Mouse (Mus musculus) E14TG2a.4 (cell line): Measurements from ENCODE around the gene Prnd.

Source experiments
- CTCF ChIP-seq: conservative IDR thresholded peaks from 2 replicates; pipeline ENCODE4 v1.5.1; 2014; ENCODE audit warnings: low read length
- NANOG ChIP-seq: IDR thresholded peaks from 2 replicates; pipeline ENCODE4 v1.6.1; 2014; ENCODE audit warnings: borderline replicate concordance, low read length, mixed read lengths
- POU5F1 ChIP-seq: IDR thresholded peaks from 2 replicates; pipeline ENCODE4 v1.6.1; 2014; ENCODE audit warnings: low read length, borderline replicate concordance

DNA sequence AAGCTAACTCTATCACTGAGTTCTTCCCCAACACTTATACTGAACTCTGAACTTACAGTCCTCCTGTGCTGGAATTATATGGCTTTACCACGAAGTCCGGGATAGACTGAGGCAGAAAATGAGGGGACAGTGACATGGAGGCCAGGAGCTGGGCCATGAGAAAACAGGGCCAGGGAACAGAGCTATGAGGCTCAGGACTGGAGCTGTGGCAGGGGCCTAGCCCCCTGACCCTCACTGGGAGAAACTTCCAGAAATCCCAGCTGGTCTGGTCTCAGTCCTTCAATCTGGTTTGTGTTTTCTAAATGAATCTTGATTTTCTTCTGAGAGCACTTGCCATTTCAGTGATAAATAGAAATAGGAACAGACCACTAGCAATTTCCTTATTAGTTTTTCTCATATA is 16.4 kb upstream of the Prnd start:
- TF ChIP-seq CTCF (no peak), POU5F1 (no peak), NANOG (no peak)
